Mouse (Mus musculus): ENCODE measurements at regions not wholly inside any gene's neighbourhood (a gene's known extent, or its start where the extent isn't known, plus 50 kb on each side); places are given as distances from the start of the nearest gene placed in this dataset.

DNA sequence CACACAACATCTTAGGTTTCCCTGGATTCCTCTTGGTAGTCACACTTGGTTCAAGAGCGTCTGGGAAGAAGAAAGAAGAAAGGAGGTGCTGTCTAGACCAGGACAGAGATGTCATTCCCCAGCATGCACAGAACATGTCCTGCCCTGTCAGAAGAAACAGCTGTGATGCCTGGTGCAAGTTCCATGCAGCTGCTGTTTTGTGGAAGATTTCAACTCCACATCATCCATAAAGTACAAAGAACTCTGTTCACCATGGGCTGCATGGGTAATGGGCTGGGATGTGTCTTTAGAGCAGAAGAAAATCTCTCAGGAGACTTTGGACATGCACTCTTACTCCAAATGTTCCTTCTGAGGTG is 262.8 kb downstream of the Gm11361 start:
- Histone ChIP-seq H3K4me1 (ENCODE audit: control insufficient read depth, low read depth, low read length) (no peaks in the 10 kb centered on the region), H3K9ac (ENCODE audit: low read depth, low read length) (no peak overlapping the region), H3K27ac (ENCODE audit: low read length) (no peak overlapping the region), H3K36me3 (ENCODE audit: control insufficient read depth, insufficient read depth) (no peaks in the 10 kb centered on the region), H3K4me3 (ENCODE audit: low read depth, low read length) (no peak overlapping the region), H3K27me3 (ENCODE audit: control insufficient read depth, insufficient read depth, low read depth, low read length) (no peaks in the 10 kb centered on the region), H3K4me2 (ENCODE audit: low read depth, low read length) (no peak overlapping the region), H3K9me3 (replicated peaks; ENCODE audit: control insufficient read depth, low read length) (no peaks in the 10 kb centered on the region)
- no peak for ATAC-seq (ENCODE audit: low read depth)
- 60% methylated on average over 1 of the region's 1 CpGs for WGBS (ENCODE audit: insufficient replicate concordance)

DNA sequence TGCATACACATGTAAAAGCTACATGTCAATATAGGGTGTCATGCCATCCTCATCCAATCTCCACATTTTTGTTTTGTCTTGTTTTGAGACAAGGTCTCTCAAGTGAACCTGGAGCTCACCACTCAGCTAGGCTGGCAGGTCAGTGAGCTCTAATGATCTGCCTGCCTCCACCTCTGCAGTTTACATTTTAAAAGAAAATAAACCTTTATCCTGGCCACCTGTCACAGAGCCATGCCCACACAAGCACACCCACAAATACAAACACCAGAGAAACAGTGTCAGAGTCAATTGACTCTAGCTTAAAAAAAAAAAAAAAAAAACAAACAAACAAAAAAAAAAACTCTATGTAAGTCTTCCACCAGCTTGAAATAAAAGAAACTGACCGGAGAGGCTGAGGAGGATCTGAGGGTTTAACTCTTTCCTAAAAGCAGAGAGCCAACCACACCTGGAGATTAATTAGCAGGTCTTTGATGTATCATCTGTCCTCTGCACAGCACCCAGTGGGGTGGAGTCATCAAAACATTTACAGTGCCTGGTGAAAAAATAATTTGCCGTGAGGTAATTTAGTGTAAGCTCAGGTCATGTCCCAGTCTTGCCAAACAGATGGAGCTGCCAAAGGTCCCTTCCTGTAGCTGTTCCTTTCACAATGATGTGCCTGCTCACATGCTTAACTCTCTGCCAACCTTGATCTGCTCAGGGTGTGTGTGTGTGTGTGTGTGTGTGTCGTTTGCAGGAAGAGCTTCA is 262.2 kb downstream of the Gm11361 start:
- WGBS (ENCODE audit: insufficient replicate concordance), result 59% methylated on average over 3 of the region's 3 CpGs
- ATAC-seq (ENCODE audit: low read depth), result 0 out of 2 replicates have a peak, but pooled peaks have one; percentile 58
- H3K4me3 ChIP-seq (ENCODE audit: low read depth, low read length), result no peak overlapping the region
- no peaks in the 10 kb centered on the region for H3K36me3 ChIP-seq (ENCODE audit: control insufficient read depth, insufficient read depth)
- H3K4me1 ChIP-seq (ENCODE audit: control insufficient read depth, low read depth, low read length), result no peaks in the 10 kb centered on the region
- no peaks in the 10 kb centered on the region for H3K9me3 ChIP-seq (replicated peaks; ENCODE audit: control insufficient read depth, low read length)
- no peak overlapping the region for H3K4me2 ChIP-seq (ENCODE audit: low read depth, low read length)
- H3K27me3 ChIP-seq (ENCODE audit: control insufficient read depth, insufficient read depth, low read depth, low read length), result no peaks in the 10 kb centered on the region
- no peak overlapping the region for H3K27ac ChIP-seq (ENCODE audit: low read length)
- H3K9ac ChIP-seq (ENCODE audit: low read depth, low read length), result no peak overlapping the region

DNA sequence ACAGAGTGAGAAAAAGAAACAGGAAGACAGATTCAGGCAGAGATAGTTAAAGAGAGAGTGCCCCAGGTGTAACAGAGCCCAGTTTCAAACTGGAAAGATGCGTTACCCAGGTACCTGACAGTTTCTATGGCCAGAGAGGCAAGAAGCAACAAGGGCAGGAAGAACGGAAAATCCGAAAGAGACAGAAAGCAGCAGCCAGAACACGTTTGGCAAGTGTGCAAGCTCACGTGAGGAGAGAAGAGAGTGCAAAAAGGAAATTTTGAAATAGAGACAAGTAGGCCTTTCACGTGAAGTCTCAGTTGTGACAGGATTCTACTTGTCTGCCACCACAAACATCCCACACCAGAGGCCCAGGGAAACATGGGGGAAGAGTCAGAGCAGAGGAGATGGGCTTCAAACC is 259.8 kb downstream of the Gm11361 start:
- 58% methylated on average over 6 of the region's 6 CpGs for WGBS (ENCODE audit: insufficient replicate concordance)
- no peaks in the 10 kb centered on the region for H3K4me1 ChIP-seq (ENCODE audit: control insufficient read depth, low read depth, low read length)
- no peak overlapping the region for H3K4me2 ChIP-seq (ENCODE audit: low read depth, low read length)
- H3K27ac ChIP-seq (ENCODE audit: low read length), result no peak overlapping the region
- H3K9me3 ChIP-seq (replicated peaks; ENCODE audit: control insufficient read depth, low read length), result no peaks in the 10 kb centered on the region
- no peaks in the 10 kb centered on the region for H3K27me3 ChIP-seq (ENCODE audit: control insufficient read depth, insufficient read depth, low read depth, low read length)
- no peak overlapping the region for H3K9ac ChIP-seq (ENCODE audit: low read depth, low read length)
- H3K4me3 ChIP-seq (ENCODE audit: low read depth, low read length), result no peak overlapping the region
- no peak for ATAC-seq (ENCODE audit: low read depth)
- H3K36me3 ChIP-seq (ENCODE audit: control insufficient read depth, insufficient read depth), result no peaks in the 10 kb centered on the region

DNA sequence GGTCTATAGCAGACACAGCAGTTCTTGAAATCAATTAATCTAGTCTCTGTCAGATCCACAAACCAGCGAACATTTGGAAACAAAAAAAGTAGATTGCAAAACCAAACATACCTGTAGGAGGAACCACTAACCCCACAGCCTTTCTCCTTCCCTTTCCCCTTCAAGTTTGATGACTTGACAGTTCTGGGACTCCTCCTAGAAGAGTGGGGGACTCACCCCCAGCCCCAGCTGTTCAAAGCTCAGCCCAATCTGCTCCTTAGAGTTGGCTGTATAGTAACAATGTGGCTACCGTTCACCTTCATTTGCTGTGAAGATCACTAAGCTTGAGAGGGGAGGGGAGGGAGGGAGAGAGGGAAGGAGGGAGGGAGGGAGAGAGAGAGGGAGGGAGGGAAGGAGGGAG is 259.3 kb downstream of the Gm11361 start:
- Histone ChIP-seq H3K4me1 (ENCODE audit: control insufficient read depth, low read depth, low read length) (no peaks in the 10 kb centered on the region), H3K4me2 (ENCODE audit: low read depth, low read length) (no peak overlapping the region), H3K36me3 (ENCODE audit: control insufficient read depth, insufficient read depth) (no peaks in the 10 kb centered on the region), H3K27me3 (ENCODE audit: control insufficient read depth, insufficient read depth, low read depth, low read length) (no peaks in the 10 kb centered on the region), H3K27ac (ENCODE audit: low read length) (no peak overlapping the region), H3K9ac (ENCODE audit: low read depth, low read length) (no peak overlapping the region), H3K4me3 (ENCODE audit: low read depth, low read length) (no peak overlapping the region), H3K9me3 (replicated peaks; ENCODE audit: control insufficient read depth, low read length) (no peaks in the 10 kb centered on the region)
- no peak for ATAC-seq (ENCODE audit: low read depth)
- 24% methylated on average over 2 of the region's 2 CpGs for WGBS (ENCODE audit: insufficient replicate concordance)

DNA sequence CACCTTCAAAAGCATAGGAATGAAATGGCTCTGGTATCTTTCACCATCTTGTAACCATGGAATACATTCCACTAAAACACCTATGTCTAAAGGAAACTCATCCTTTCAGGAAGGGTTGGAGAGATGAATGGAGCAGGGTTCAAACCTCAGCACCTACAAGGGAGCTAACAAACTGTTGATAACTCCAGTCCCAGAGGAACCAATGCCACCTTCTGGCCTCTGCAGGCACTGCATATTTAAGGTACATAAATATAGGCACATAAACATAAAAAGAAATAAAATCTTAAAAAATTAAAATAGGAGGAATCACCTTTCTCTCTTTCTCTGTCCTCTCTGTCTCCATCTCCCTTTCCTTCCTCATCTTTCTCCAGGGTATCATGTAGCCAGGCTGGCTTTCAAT is 256.9 kb downstream of the Gm11361 start:
- Histone ChIP-seq H3K9me3 (replicated peaks; ENCODE audit: control insufficient read depth, low read length) (no peaks in the 10 kb centered on the region), H3K27me3 (ENCODE audit: control insufficient read depth, insufficient read depth, low read depth, low read length) (no peaks in the 10 kb centered on the region), H3K27ac (ENCODE audit: low read length) (no peak overlapping the region), H3K4me1 (ENCODE audit: control insufficient read depth, low read depth, low read length) (no peaks in the 10 kb centered on the region), H3K4me3 (ENCODE audit: low read depth, low read length) (no peak overlapping the region), H3K36me3 (ENCODE audit: control insufficient read depth, insufficient read depth) (no peaks in the 10 kb centered on the region), H3K9ac (ENCODE audit: low read depth, low read length) (no peak overlapping the region), H3K4me2 (ENCODE audit: low read depth, low read length) (no peak overlapping the region)
- no peak for ATAC-seq (ENCODE audit: low read depth)

DNA sequence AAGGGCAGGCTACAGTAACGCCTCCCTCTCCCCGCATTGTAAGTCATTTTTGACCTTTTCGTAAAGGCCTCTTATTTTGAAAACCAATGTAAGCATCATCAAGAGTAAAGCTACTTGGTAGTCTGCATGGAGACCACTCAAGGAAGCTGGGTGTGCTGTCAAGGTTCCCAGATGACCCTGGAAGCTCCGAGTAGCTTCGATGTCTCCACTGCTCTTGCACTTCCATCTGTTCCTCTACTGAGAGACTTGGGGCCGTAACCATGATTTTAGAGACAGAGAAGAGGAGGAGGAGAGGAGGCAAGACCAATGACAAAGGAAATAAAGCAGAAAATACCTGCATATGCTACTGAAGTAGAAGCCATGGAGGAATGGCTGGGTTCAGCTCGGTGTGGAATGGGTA is 256.0 kb downstream of the Gm11361 start:
- no peak overlapping the region for H3K27ac ChIP-seq (ENCODE audit: low read length)

DNA sequence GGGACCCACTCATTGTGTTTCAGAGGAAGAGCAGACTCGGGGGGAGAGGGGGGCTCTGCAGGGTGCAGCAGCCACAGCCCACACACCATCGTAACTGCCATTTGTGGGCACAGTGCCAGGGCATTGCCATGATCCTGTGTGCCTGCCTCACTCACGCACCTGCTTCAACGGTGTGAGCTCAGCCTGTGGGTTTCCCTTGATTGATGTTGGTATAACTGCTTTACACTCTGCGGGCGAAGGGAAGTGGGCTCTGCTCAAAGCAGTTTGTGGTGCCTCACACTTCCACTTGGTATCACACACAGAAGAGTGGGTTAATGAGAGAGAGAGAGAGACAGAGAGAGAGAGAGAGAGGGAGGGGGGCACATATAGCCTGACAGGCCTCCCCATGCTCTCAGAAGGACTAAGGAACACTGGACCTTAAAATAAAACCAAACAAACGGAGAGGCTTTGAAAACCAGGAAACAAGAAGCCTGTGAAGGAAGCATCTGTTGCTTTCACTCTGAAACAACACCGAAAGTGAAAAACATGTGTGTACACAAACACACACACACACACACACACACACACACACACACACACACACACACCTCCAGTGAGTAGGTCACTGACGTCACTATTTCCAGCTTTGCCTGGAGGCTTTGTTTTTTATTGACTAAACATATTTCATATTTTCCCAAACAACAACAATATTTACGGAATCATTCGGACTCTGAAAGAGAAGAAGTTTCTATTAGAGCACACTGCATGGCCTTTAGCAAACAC is 255.4 kb downstream of the Gm11361 start:
- no peaks in the 10 kb centered on the region for H3K36me3 ChIP-seq (ENCODE audit: control insufficient read depth, insufficient read depth)
- no peak overlapping the region for H3K27ac ChIP-seq (ENCODE audit: low read length)
- 35% methylated on average over 11 of the region's 11 CpGs for WGBS (ENCODE audit: insufficient replicate concordance)
- no peak overlapping the region for H3K9ac ChIP-seq (ENCODE audit: low read depth, low read length)
- no peaks in the 10 kb centered on the region for H3K27me3 ChIP-seq (ENCODE audit: control insufficient read depth, insufficient read depth, low read depth, low read length)
- no peak overlapping the region for H3K4me3 ChIP-seq (ENCODE audit: low read depth, low read length)
- ATAC-seq (ENCODE audit: low read depth), result peak; percentile 35
- no peaks in the 10 kb centered on the region for H3K4me1 ChIP-seq (ENCODE audit: control insufficient read depth, low read depth, low read length)
- H3K4me2 ChIP-seq (ENCODE audit: low read depth, low read length), result no peak overlapping the region
- H3K9me3 ChIP-seq (replicated peaks; ENCODE audit: control insufficient read depth, low read length), result no peaks in the 10 kb centered on the region

More for the DNA sequence above, 256.0 kb downstream of the Gm11361 start:
- no peaks in the 10 kb centered on the region for H3K9me3 ChIP-seq (replicated peaks; ENCODE audit: control insufficient read depth, low read length)
- H3K4me1 ChIP-seq (ENCODE audit: control insufficient read depth, low read depth, low read length), result no peaks in the 10 kb centered on the region
- 75% methylated on average over 7 of the region's 7 CpGs for whole genome bisulfite sequencing (ENCODE audit: insufficient replicate concordance)
- H3K9ac ChIP-seq (ENCODE audit: low read depth, low read length), result no peak overlapping the region
- no peaks in the 10 kb centered on the region for H3K36me3 ChIP-seq (ENCODE audit: control insufficient read depth, insufficient read depth)
- no peak for ATAC-seq (ENCODE audit: low read depth)
- H3K4me3 ChIP-seq (ENCODE audit: low read depth, low read length), result no peak overlapping the region
- H3K27me3 ChIP-seq (ENCODE audit: control insufficient read depth, insufficient read depth, low read depth, low read length), result no peaks in the 10 kb centered on the region
- no peak overlapping the region for H3K4me2 ChIP-seq (ENCODE audit: low read depth, low read length)

DNA sequence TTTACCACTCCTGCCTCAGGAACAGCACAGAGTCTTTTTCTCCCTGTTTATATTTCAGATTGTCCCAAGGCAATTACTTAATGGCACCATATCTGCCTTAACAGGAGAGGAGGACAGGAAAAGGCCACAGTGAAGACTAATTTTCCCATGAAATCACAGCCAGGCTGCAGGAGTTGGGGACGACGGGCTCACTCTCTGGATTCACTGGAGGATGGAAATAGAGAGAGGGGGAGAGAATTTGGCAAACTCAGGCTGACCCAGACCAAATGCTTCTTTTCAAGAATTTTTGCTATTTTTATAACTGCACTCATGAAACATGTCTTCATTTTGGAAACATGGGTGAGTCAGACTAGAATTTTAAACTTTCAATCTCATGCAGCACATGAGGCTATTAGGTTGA is 250.9 kb downstream of the Gm11361 start:
- Histone ChIP-seq H3K27ac (ENCODE audit: low read length) (no peak overlapping the region), H3K36me3 (ENCODE audit: control insufficient read depth, insufficient read depth) (no peaks in the 10 kb centered on the region)

DNA sequence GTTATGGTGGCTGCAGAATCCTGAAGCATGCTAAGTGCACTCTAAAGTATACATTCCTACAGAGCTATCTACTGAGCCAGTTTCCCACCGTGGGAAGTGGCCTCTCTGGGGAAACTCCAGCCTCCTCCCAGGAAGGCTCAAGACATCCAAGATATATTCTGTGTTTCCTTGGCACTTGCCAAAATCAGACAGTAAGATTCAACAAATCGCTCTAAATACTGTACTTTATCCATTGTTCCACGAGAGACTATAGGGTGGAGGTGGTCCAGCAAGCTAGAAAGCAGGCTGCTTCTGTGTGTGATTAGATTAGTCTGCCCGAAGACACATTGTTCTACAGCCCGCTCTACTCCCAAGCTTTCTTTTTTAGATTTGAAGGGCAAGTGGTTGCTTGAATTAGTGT is 250.5 kb downstream of the Gm11361 start:
- no peak overlapping the region for H3K27ac ChIP-seq (ENCODE audit: low read length)
- 42% methylated on average over 5 of the region's 5 CpGs for WGBS (ENCODE audit: insufficient replicate concordance)
- no peaks in the 10 kb centered on the region for H3K36me3 ChIP-seq (ENCODE audit: control insufficient read depth, insufficient read depth)
- ATAC-seq (ENCODE audit: low read depth), result no peak; the same call in 1 of the 2 replicates
- no peak overlapping the region for H3K4me3 ChIP-seq (ENCODE audit: low read depth, low read length)
- no peak overlapping the region for H3K4me2 ChIP-seq (ENCODE audit: low read depth, low read length)
- no peak overlapping the region for H3K9ac ChIP-seq (ENCODE audit: low read depth, low read length)
- H3K4me1 ChIP-seq (ENCODE audit: control insufficient read depth, low read depth, low read length), result no peaks in the 10 kb centered on the region
- H3K9me3 ChIP-seq (replicated peaks; ENCODE audit: control insufficient read depth, low read length), result no peaks in the 10 kb centered on the region
- H3K27me3 ChIP-seq (ENCODE audit: control insufficient read depth, insufficient read depth, low read depth, low read length), result no peaks in the 10 kb centered on the region

More for the DNA sequence above, 250.9 kb downstream of the Gm11361 start:
- Histone ChIP-seq H3K4me3 (ENCODE audit: low read depth, low read length) (no peak overlapping the region), H3K27me3 (ENCODE audit: control insufficient read depth, insufficient read depth, low read depth, low read length) (no peaks in the 10 kb centered on the region), H3K9me3 (replicated peaks; ENCODE audit: control insufficient read depth, low read length) (no peaks in the 10 kb centered on the region), H3K4me2 (ENCODE audit: low read depth, low read length) (no peak overlapping the region), H3K4me1 (ENCODE audit: control insufficient read depth, low read depth, low read length) (no peaks in the 10 kb centered on the region), H3K9ac (ENCODE audit: low read depth, low read length) (no peak overlapping the region)
- WGBS (ENCODE audit: insufficient replicate concordance), result 46% methylated on average over 2 of the region's 2 CpGs
- no peak for ATAC-seq (ENCODE audit: low read depth)
